Mouse (Mus musculus) urinary bladder, postnatal 36 days (tissue): ENCODE results near the gene Ets1.

ENCODE experiments used
- DNase-seq, 2 experiments: peaks; one replicate each; pipeline ENCODE4 v3.0.0; 2022; ENCODE audit warnings: low spot score in 2 of 2, mixed read lengths in 1 of 2

Ets1 gene

GRCm38 (mm10) chr9:32694916-32695490, 59.0 kb downstream of the Ets1 start:
- DNase-seq: no peak

GRCm38 (mm10) chr9:32695492-32696190, 59.6 kb downstream of the Ets1 start:
- DNase-seq: peak; percentile 97 to 98

GRCm38 (mm10) chr9:32696259-32696658, 60.2 kb downstream of the Ets1 start:
- no peak for DNase-seq

- peak in 1 of 2 experiments; percentile 42 for DNase-seq
Measured at GRCm38 (mm10) chr9:32696717-32697116, 60.7 kb downstream of the Ets1 start.

GRCm38 (mm10) chr9:32697291-32698110, 61.5 kb downstream of the Ets1 start:
- no peak for DNase-seq

GRCm38 (mm10) chr9:32698766-32699165, 62.7 kb downstream of the Ets1 start:
- no peak for DNase-seq

- DNase-seq: no peak
Measured at GRCm38 (mm10) chr9:32699391-32699841, 63.4 kb downstream of the Ets1 start.

GRCm38 (mm10) chr9:32700091-32700905, 64.3 kb downstream of the Ets1 start:
- DNase-seq: no peak

- DNase-seq: no peak
Measured at GRCm38 (mm10) chr9:32701126-32701997, 65.3 kb downstream of the Ets1 start.

- DNase-seq: no peak
Measured at GRCm38 (mm10) chr9:32701998-32702305, 65.9 kb downstream of the Ets1 start.

GRCm38 (mm10) chr9:32702836-32703395, 66.9 kb downstream of the Ets1 start:
- DNase-seq: no peak

GRCm38 (mm10) chr9:32703976-32704745, 68.1 kb downstream of the Ets1 start:
- no peak for DNase-seq

GRCm38 (mm10) chr9:32705827-32706478, 69.9 kb downstream of the Ets1 start:
- no peak for DNase-seq

- no peak for DNase-seq
Measured at GRCm38 (mm10) chr9:32707436-32707835, 71.4 kb downstream of the Ets1 start.

- DNase-seq: no peak
Measured at GRCm38 (mm10) chr9:32708491-32708890, 72.5 kb downstream of the Ets1 start.

- no peak for DNase-seq
Measured at GRCm38 (mm10) chr9:32709359-32709758, 73.3 kb downstream of the Ets1 start.

- no peak for DNase-seq
Measured at GRCm38 (mm10) chr9:32709764-32710734, 74.0 kb downstream of the Ets1 start.
